Mouse (Mus musculus) megakaryocyte, embryonic 14.5 days (primary cell): ENCODE measurements around the gene Ciao2a.

Source experiments
- FLI1 ChIP-seq: IDR thresholded peaks from 2 replicates; pipeline ENCODE4 v1.6.1; 2012; ENCODE audit warnings: low read length, inconsistent platforms, mixed read lengths
- GATA1 ChIP-seq: IDR thresholded peaks from 3 replicates; pipeline ENCODE4 v1.6.1; 2012; ENCODE audit warnings: mixed read lengths, low read length, inconsistent platforms, borderline replicate concordance

GRCm38 (mm10) chr9:66109574-66109973 is 16.8 kb upstream of the Ciao2a start:
- no peak for TF ChIP-seq GATA1
- no peak for TF ChIP-seq FLI1
